Comparison of ENCODE assay signal across 29 mouse cellular contexts in genomic region chr2:102763176-102763575, GRCm38 (mm10).
DNase-seq lines count a peak whose midpoint lies in the region; ATAC-seq and TF ChIP-seq lines count a peak whose summit lies in the region.
"Had no signal": no experiment of that assay in that cellular context is flagged by ENCODE, and none has a peak within 500 bp of the region (broad histone marks: within the 10 kb centered on the region; RNA-seq: fewer than 3 reads in every experiment).

No protein-coding gene starts in this region.

- WGBS in hindbrain, embryonic 12.5 days: 90% methylated on average over 3 of the region's 3 CpGs

- H3K4me1 ChIP-seq in hindbrain, embryonic 12.5 days: no peaks in the 10 kb centered on the region
- H3K4me1 ChIP-seq: embryonic facial prominence, embryonic 10.5 days; embryonic facial prominence, embryonic 13.5 days; forebrain, embryonic 10.5 days; forebrain, embryonic 13.5 days; hindbrain, embryonic 15.5 days; intestine, embryonic 15.5 days had no signal

- DNase-seq in heart, adult 11 months: peak; percentile 78
- DNase-seq in heart, postnatal 4 days: no peak
- DNase-seq in layer of hippocampus, adult 2 months (ENCODE audit: low spot score in 2 of 2): no peak
- no peak for DNase-seq in layer of hippocampus, adult 8-10 months (ENCODE audit: low spot score in 2 of 2)
- peak; percentile 51 for DNase-seq in Muller cell, postnatal 12 days (ENCODE audit: inconsistent ontology term)
- peak; percentile 71 for DNase-seq in fat pad, adult 2 months (ENCODE audit: extremely low read depth, low read depth, low spot score)
- DNase-seq: adrenal gland, adult 2 months; adrenal gland, postnatal 14 days; B cell, adult 2 months; cerebellum, adult 11-12 months; cerebellum, adult 8-10 months; cerebellum, postnatal 10 days; cerebellum, postnatal 36 days; embryo, embryonic 11 days; gastrocnemius, postnatal 25 days; heart, postnatal 36 days; kidney, adult 11 months had no signal

- H3K27ac ChIP-seq in layer of hippocampus, adult 2 months: peak overlapping the region; percentile 54
- H3K27ac ChIP-seq in hindbrain, embryonic 12.5 days: no peak overlapping the region
- H3K27ac ChIP-seq: embryonic facial prominence, embryonic 10.5 days; embryonic facial prominence, embryonic 13.5 days; forebrain, embryonic 10.5 days; forebrain, embryonic 13.5 days; heart, embryonic 10.5 days; hindbrain, embryonic 15.5 days; intestine, embryonic 15.5 days had no signal

- ATAC-seq in hindbrain, embryonic 12.5 days (ENCODE audit: low FRiP score): no peak
- ATAC-seq: forebrain, embryonic 13.5 days; forebrain, embryonic 16.5 days; intestine, embryonic 15.5 days had no signal

- no peaks in the 10 kb centered on the region for H3K27me3 ChIP-seq in hindbrain, embryonic 12.5 days
- H3K27me3 ChIP-seq: CH12.LX; embryonic facial prominence, embryonic 13.5 days; forebrain, embryonic 13.5 days; hindbrain, embryonic 15.5 days; intestine, embryonic 15.5 days had no signal

- peaks cover 5% of the 10 kb centered on the region for H3K36me3 ChIP-seq in hindbrain, embryonic 12.5 days
- H3K36me3 ChIP-seq: embryonic facial prominence, embryonic 10.5 days; embryonic facial prominence, embryonic 13.5 days; forebrain, embryonic 10.5 days; G1E; heart, embryonic 10.5 days; intestine, embryonic 15.5 days had no signal

- H3K4me3 ChIP-seq in layer of hippocampus, adult 2 months: no peak overlapping the region
- no peak overlapping the region for H3K4me3 ChIP-seq in hindbrain, embryonic 12.5 days
- H3K4me3 ChIP-seq: embryonic facial prominence, embryonic 10.5 days; embryonic facial prominence, embryonic 13.5 days; erythroblast, embryonic 14.5 days; forebrain, embryonic 10.5 days; forebrain, embryonic 13.5 days; heart, embryonic 10.5 days; hindbrain, embryonic 15.5 days; intestine, embryonic 15.5 days had no signal

- H3K9me3 ChIP-seq in hindbrain, embryonic 12.5 days (replicated peaks): no peaks in the 10 kb centered on the region
- H3K9me3 ChIP-seq: embryonic facial prominence, embryonic 10.5 days; embryonic facial prominence, embryonic 13.5 days; forebrain, embryonic 10.5 days; forebrain, embryonic 13.5 days; G1E; heart, embryonic 10.5 days; hindbrain, embryonic 15.5 days; intestine, embryonic 15.5 days had no signal

- no peak overlapping the region for H3K9ac ChIP-seq in hindbrain, embryonic 12.5 days
- H3K9ac ChIP-seq: embryonic facial prominence, embryonic 13.5 days; forebrain, embryonic 13.5 days; hindbrain, embryonic 15.5 days; intestine, embryonic 15.5 days had no signal

- no peak for TF ChIP-seq CTCF in layer of hippocampus, adult 2 months (conservative IDR thresholded peaks at IDR 0.05)

- no peak overlapping the region for H3K4me2 ChIP-seq in hindbrain, embryonic 12.5 days (replicated peaks)
- H3K4me2 ChIP-seq: embryonic facial prominence, embryonic 13.5 days; forebrain, embryonic 13.5 days; hindbrain, embryonic 15.5 days; intestine, embryonic 15.5 days had no signal

Comparison
In these comparisons a context has a peak if more than half of its experiments do, and no peak if none do; other contexts are left out.
1. DNase-seq: peak in heart, adult 11 months (single experiment), Muller cell, postnatal 12 days (single experiment) and fat pad, adult 2 months (single experiment); none in heart, postnatal 4 days (single experiment), layer of hippocampus, adult 2 months (0 of 2) and layer of hippocampus, adult 8-10 months (0 of 2).